Mouse (Mus musculus): Measurements from ENCODE around the gene Elp6. TPM values are rescaled to one million over a fixed set of nuclear protein-coding genes. Genes with fewer than 3 reads are reported as not detected.
"Not testable (repeated sequence)": the region's sequence is repeated elsewhere in the genome, so short reads cannot be mapped to it uniquely, and the experiment has no call there.

The Elp6 gene
- polyA plus RNA-seq, 1 experiment: 24.7 TPM

GRCm38 (mm10) chr9:110322972-110323371 lies 18.0 kb downstream of the Elp6 start:
- no peaks in the 10 kb centered on the region; the same call in 1 of the 2 replicates for H3K4me1 ChIP-seq (ENCODE audit: control insufficient read depth, insufficient read depth, low read length)
- TF ChIP-seq CTCF (IDR thresholded peaks at IDR 0.05; ENCODE audit: borderline replicate concordance, insufficient read depth, low read depth, low read length) (no peak), POLR2A (IDR thresholded peaks at IDR 0.05; ENCODE audit: borderline replicate concordance, insufficient read depth, low read length) (no peak)
- no peaks in the 10 kb centered on the region for H3K27me3 ChIP-seq (ENCODE audit: control insufficient read depth, insufficient read depth, low read length)
- no peak overlapping the region for H3K27ac ChIP-seq (ENCODE audit: insufficient read depth, low read length)
- no peak for DNase-seq
- H3K4me3 ChIP-seq (replicated peaks; ENCODE audit: insufficient read depth, low read depth, low read length): no peak overlapping the region

GRCm38 (mm10) chr9:110324181-110324580 lies 19.2 kb downstream of the Elp6 start:
- 91% methylated on average over 1 of the region's 1 CpGs for WGBS

GRCm38 (mm10) chr9:110328178-110328577 lies 23.2 kb downstream of the Elp6 start:
- Histone ChIP-seq H3K27ac (ENCODE audit: insufficient read depth, low read length) (no peak overlapping the region), H3K27me3 (ENCODE audit: control insufficient read depth, insufficient read depth, low read length) (no peaks in the 10 kb centered on the region), H3K4me1 (ENCODE audit: control insufficient read depth, insufficient read depth, low read length) (peaks cover 6% of the 10 kb centered on the region), H3K4me3 (replicated peaks; ENCODE audit: insufficient read depth, low read depth, low read length) (no peak overlapping the region)
- TF ChIP-seq POLR2A (IDR thresholded peaks at IDR 0.05; ENCODE audit: borderline replicate concordance, insufficient read depth, low read length): no peak
- TF ChIP-seq CTCF (IDR thresholded peaks at IDR 0.05; ENCODE audit: borderline replicate concordance, insufficient read depth, low read depth, low read length): no peak
- DNase-seq: no peak
- 89% methylated on average over 2 of the region's 2 CpGs for WGBS

More at GRCm38 (mm10) chr9:110324181-110324580, 19.2 kb downstream of the Elp6 start:
- no peak overlapping the region for H3K27ac ChIP-seq (ENCODE audit: insufficient read depth, low read length)
- TF ChIP-seq POLR2A (IDR thresholded peaks at IDR 0.05; ENCODE audit: borderline replicate concordance, insufficient read depth, low read length) (no peak), CTCF (IDR thresholded peaks at IDR 0.05; ENCODE audit: borderline replicate concordance, insufficient read depth, low read depth, low read length) (no peak)
- H3K4me3 ChIP-seq (replicated peaks; ENCODE audit: insufficient read depth, low read depth, low read length): no peak overlapping the region
- no peaks in the 10 kb centered on the region for H3K27me3 ChIP-seq (ENCODE audit: control insufficient read depth, insufficient read depth, low read length)
- H3K4me1 ChIP-seq (ENCODE audit: control insufficient read depth, insufficient read depth, low read length): peaks cover 3% of the 10 kb centered on the region
- no peak for DNase-seq

GRCm38 (mm10) chr9:110328946-110329630 lies 24.1 kb downstream of the Elp6 start:
- Histone ChIP-seq H3K4me1 (ENCODE audit: control insufficient read depth, insufficient read depth, low read length) (peaks cover 6% of the 10 kb centered on the region), H3K4me3 (replicated peaks; ENCODE audit: insufficient read depth, low read depth, low read length) (no peak overlapping the region), H3K27me3 (ENCODE audit: control insufficient read depth, insufficient read depth, low read length) (no peaks in the 10 kb centered on the region), H3K27ac (ENCODE audit: insufficient read depth, low read length) (no peak overlapping the region)
- no peak for DNase-seq
- 83% methylated on average over 5 of the region's 5 CpGs for WGBS
- TF ChIP-seq POLR2A (IDR thresholded peaks at IDR 0.05; ENCODE audit: borderline replicate concordance, insufficient read depth, low read length): no peak
- TF ChIP-seq CTCF (IDR thresholded peaks at IDR 0.05; ENCODE audit: borderline replicate concordance, insufficient read depth, low read depth, low read length): no peak

GRCm38 (mm10) chr9:110329655-110330054 lies 24.7 kb downstream of the Elp6 start:
- Histone ChIP-seq H3K4me3 (replicated peaks; ENCODE audit: insufficient read depth, low read depth, low read length) (no peak overlapping the region), H3K4me1 (ENCODE audit: control insufficient read depth, insufficient read depth, low read length) (peaks cover 6% of the 10 kb centered on the region), H3K27ac (ENCODE audit: insufficient read depth, low read length) (no peak overlapping the region), H3K27me3 (ENCODE audit: control insufficient read depth, insufficient read depth, low read length) (no peaks in the 10 kb centered on the region)
- TF ChIP-seq CTCF (IDR thresholded peaks at IDR 0.05; ENCODE audit: borderline replicate concordance, insufficient read depth, low read depth, low read length): no peak
- TF ChIP-seq POLR2A (IDR thresholded peaks at IDR 0.05; ENCODE audit: borderline replicate concordance, insufficient read depth, low read length): no peak
- WGBS: 15% methylated on average over 21 of the region's 21 CpGs
- peak; percentile 57 to 63 for DNase-seq

- Histone ChIP-seq H3K4me1 (ENCODE audit: control insufficient read depth, insufficient read depth, low read length) (peaks cover 6% of the 10 kb centered on the region), H3K27me3 (ENCODE audit: control insufficient read depth, insufficient read depth, low read length) (no peaks in the 10 kb centered on the region), H3K4me3 (replicated peaks; ENCODE audit: insufficient read depth, low read depth, low read length) (no peak overlapping the region), H3K27ac (ENCODE audit: insufficient read depth, low read length) (no peak overlapping the region)
- no peak for TF ChIP-seq POLR2A (IDR thresholded peaks at IDR 0.05; ENCODE audit: borderline replicate concordance, insufficient read depth, low read length)
- TF ChIP-seq CTCF (IDR thresholded peaks at IDR 0.05; ENCODE audit: borderline replicate concordance, insufficient read depth, low read depth, low read length): no peak
- 61% methylated on average over 6 of the region's 6 CpGs for WGBS
- no peak for DNase-seq
Measured at GRCm38 (mm10) chr9:110330341-110330740, 25.4 kb downstream of the Elp6 start.

- not testable (repeated sequence) for H3K27me3 ChIP-seq (ENCODE audit: control insufficient read depth, insufficient read depth, low read length); H3K27ac ChIP-seq (ENCODE audit: insufficient read depth, low read length); DNase-seq; H3K4me1 ChIP-seq (ENCODE audit: control insufficient read depth, insufficient read depth, low read length); H3K4me3 ChIP-seq (replicated peaks; ENCODE audit: insufficient read depth, low read depth, low read length)
- 87% methylated on average over 5 of the region's 5 CpGs for WGBS
Measured at GRCm38 (mm10) chr9:110330913-110331312, 25.9 kb downstream of the Elp6 start.

GRCm38 (mm10) chr9:110333135-110333895 lies 28.3 kb downstream of the Elp6 start, which contains the start of gene Scap:
Gene Scap, plus strand, starts transcription at chr9:110333288.
- 2% methylated on average over 66 of the region's 78 CpGs for WGBS
- Histone ChIP-seq H3K4me3 (replicated peaks; ENCODE audit: insufficient read depth, low read depth, low read length) (peak within 1 kb of the TSS; percentile 85), H3K4me1 (ENCODE audit: control insufficient read depth, insufficient read depth, low read length) (peaks cover 6% of the 10 kb centered on the region), H3K27ac (ENCODE audit: insufficient read depth, low read length) (no peak within 1 kb of the TSS), H3K27me3 (ENCODE audit: control insufficient read depth, insufficient read depth, low read length) (no peaks in the 10 kb centered on the region)
- TF ChIP-seq POLR2A (IDR thresholded peaks at IDR 0.05; ENCODE audit: borderline replicate concordance, insufficient read depth, low read length) (no peak), CTCF (IDR thresholded peaks at IDR 0.05; ENCODE audit: borderline replicate concordance, insufficient read depth, low read depth, low read length) (peak; percentile 91)
- DNase-seq: peak; percentile 95 to 99
